Mouse (Mus musculus) hematopoietic multipotent progenitor cell, adult 10-12 weeks (in vitro differentiated cells): Measurements from ENCODE around the gene Dock1. TPM values are rescaled to one million over a fixed set of nuclear protein-coding genes. Genes with fewer than 3 reads are reported as not detected.

ENCODE experiments used
- polyA plus RNA-seq: library from polyadenylated mRNA; stranded (reverse); fragments of >175 nt; gene quantifications from 2 replicates; pipeline ENCODE4 v1.2.3, GENCODE M21; 2012; ENCODE audit warnings: low replicate concordance

Dock1 gene
- 0.67 and 1.4 TPM in 2 replicates for polyA plus RNA-seq

GRCm38 (mm10) chr7:134670312-134671002 is at the start of gene Dock1:
Gene Dock1, plus strand, starts transcription at chr7:134670654.

GRCm38 (mm10) chr7:134937927-134938609 is 267.6 kb downstream of the Dock1 start, which contains the start of gene Fam196a:
Gene Fam196a, minus strand, starts transcription at chr7:134938430.

